Mouse (Mus musculus) liver, postnatal 0 days (tissue): ENCODE results near the gene Slc26a11.

Source experiments
- CTCF ChIP-seq: sonication (generic); IDR thresholded peaks from 2 replicates; pipeline ENCODE4 v1.5.1; 2016; ENCODE audit warnings: antibody characterized with exemption, low read depth
- EP300 ChIP-seq: IDR thresholded peaks from 2 replicates; pipeline ENCODE4 v1.6.1; 2016; ENCODE audit warnings: antibody characterized with exemption, low read depth, mild to moderate bottlenecking

DNA sequence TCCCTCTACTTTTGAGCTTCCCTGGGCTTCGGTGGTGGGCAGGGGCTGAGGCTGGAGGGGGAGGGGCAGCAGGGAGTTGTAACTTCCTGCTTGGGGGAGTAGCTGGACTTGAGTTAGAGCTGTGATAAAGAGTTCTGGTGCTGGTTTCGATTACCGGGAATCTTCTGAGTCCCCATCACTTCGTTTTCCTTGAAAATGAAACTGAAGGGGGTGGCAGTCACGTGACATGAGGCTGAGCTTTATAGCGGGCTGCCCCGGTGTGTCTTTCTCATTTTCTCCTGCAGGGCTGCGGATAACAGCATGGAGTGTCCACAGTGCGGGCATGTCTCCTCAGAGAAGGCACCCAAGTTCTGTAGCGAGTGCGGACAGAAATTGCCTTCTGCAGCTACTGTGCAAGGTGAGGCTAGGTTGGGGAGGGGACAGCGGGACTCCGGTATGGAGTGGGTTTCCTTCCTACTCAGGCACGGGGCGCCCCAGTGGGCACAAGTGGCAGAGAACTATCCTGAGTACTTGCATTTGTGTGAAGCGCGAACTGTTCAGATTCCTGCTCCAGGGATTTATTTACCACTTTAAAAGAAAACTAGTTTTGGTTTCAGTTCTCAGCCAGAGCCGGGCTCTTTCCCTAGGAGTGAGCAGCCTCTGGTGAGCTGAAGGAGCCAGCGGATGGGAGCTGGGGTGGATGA, 37.6 kb downstream of the Slc26a11 start, which contains the start of gene Rnf213:
- TF ChIP-seq CTCF, result peak; percentile 55
- no peak for TF ChIP-seq EP300
